Mouse (Mus musculus): Measurements from ENCODE around the gene 1600015I10Rik.

- TF ChIP-seq CTCF (conservative IDR thresholded peaks at IDR 0.05; ENCODE audit: low read length): no peak
- no peak for TF ChIP-seq POU5F1 (IDR thresholded peaks at IDR 0.05; ENCODE audit: borderline replicate concordance, low read length)
- TF ChIP-seq NANOG (IDR thresholded peaks at IDR 0.05; ENCODE audit: borderline replicate concordance, low read length): no peak
Measured at GRCm38 (mm10) chr6:48894938-48895818, 34.5 kb upstream of the 1600015I10Rik start.

Data from E14TG2a.4 (cell line).